Mouse (Mus musculus) MEL (cell line): ENCODE results near the gene Ginm1.

Experiments used
- CTCF ChIP-seq, 3 experiments: IDR thresholded peaks in 2 of 3; conservative IDR thresholded peaks in 1 of 3; 2 replicates each; pipeline ENCODE4 v1.5.1; 2011 to 2012; ENCODE audit warnings: low read length in 3 of 3, low read depth in 2 of 3, mild to moderate bottlenecking in 2 of 3, improper control_type of control experiment in 1 of 3, inconsistent platforms in 1 of 3, mixed read lengths in 1 of 3, moderate library complexity in 1 of 3; ENCODE audit not compliant: control insufficient read depth in 1 of 3, insufficient read depth in 1 of 3, poor library complexity in 1 of 3, severe bottlenecking in 1 of 3
- ELF1 ChIP-seq: IDR thresholded peaks from 2 replicates; pipeline ENCODE4 v1.6.1; 2014; ENCODE audit warnings: low read depth, mild to moderate bottlenecking, inconsistent platforms, low read length, improper control_type of control experiment, moderate library complexity
- EP300 ChIP-seq, 2 experiments: IDR thresholded peaks; 2 replicates each; pipeline ENCODE4 v1.6.1; 2011; ENCODE audit warnings: improper control_type of control experiment in 2 of 2, low read length in 2 of 2, low read depth in 1 of 2, mild to moderate bottlenecking in 1 of 2
- GABPA ChIP-seq: IDR thresholded peaks from 2 replicates; pipeline ENCODE4 v1.6.1; 2012; ENCODE audit warnings: low read depth, mild to moderate bottlenecking, inconsistent platforms, low read length, improper control_type of control experiment, moderate library complexity
- HCFC1 ChIP-seq: IDR thresholded peaks from 2 replicates; pipeline ENCODE4 v1.6.1; 2012; ENCODE audit warnings: low read depth, mild to moderate bottlenecking, inconsistent platforms, low read length, improper control_type of control experiment, moderate library complexity
- JUND ChIP-seq: IDR thresholded peaks from 2 replicates; pipeline ENCODE4 v1.6.1; 2011; ENCODE audit warnings: low read depth, mild to moderate bottlenecking, improper control_type of control experiment, low read length
- NRF1 ChIP-seq: IDR thresholded peaks from 2 replicates; pipeline ENCODE4 v1.6.1; 2014; ENCODE audit warnings: low read depth, mild to moderate bottlenecking, inconsistent platforms, low read length, improper control_type of control experiment, moderate library complexity; ENCODE audit not compliant: poor library complexity, insufficient read depth, severe bottlenecking
- POLR2A ChIP-seq, 2 experiments: IDR thresholded peaks; 2 replicates each; pipeline ENCODE4 v1.6.1; 2011 to 2012; ENCODE audit warnings: low read length in 2 of 2, mild to moderate bottlenecking in 2 of 2, control low read depth in 1 of 2, improper control_type of control experiment in 1 of 2, low read depth in 1 of 2, moderate library complexity in 1 of 2; ENCODE audit not compliant: control insufficient read depth in 1 of 2, insufficient read depth in 1 of 2, poor library complexity in 1 of 2
- SMC3 ChIP-seq: IDR thresholded peaks from 2 replicates; pipeline ENCODE4 v1.6.1; 2011; ENCODE audit warnings: low read depth, low read length, improper control_type of control experiment
- TCF12 ChIP-seq: IDR thresholded peaks from 2 replicates; pipeline ENCODE4 v1.6.1; 2014; ENCODE audit warnings: low read depth, mild to moderate bottlenecking, inconsistent platforms, low read length, improper control_type of control experiment, moderate library complexity
- USF1 ChIP-seq: IDR thresholded peaks from 2 replicates; pipeline ENCODE4 v1.6.1; 2014; ENCODE audit warnings: low read depth, mild to moderate bottlenecking, inconsistent platforms, low read length, improper control_type of control experiment, moderate library complexity
- ZKSCAN1 ChIP-seq: IDR thresholded peaks from 2 replicates; pipeline ENCODE4 v1.6.1; 2012; ENCODE audit warnings: low read depth, mild to moderate bottlenecking, inconsistent platforms, low read length, improper control_type of control experiment, moderate library complexity
- ZMIZ1 ChIP-seq: IDR thresholded peaks from 2 replicates; pipeline ENCODE4 v1.6.1; 2012; ENCODE audit warnings: low read depth, mild to moderate bottlenecking, inconsistent platforms, low read length, improper control_type of control experiment, moderate library complexity
- ZNF384 ChIP-seq: IDR thresholded peaks from 2 replicates; pipeline ENCODE4 v1.6.1; 2012; ENCODE audit warnings: low read depth, mild to moderate bottlenecking, inconsistent platforms, low read length, improper control_type of control experiment

DNA sequence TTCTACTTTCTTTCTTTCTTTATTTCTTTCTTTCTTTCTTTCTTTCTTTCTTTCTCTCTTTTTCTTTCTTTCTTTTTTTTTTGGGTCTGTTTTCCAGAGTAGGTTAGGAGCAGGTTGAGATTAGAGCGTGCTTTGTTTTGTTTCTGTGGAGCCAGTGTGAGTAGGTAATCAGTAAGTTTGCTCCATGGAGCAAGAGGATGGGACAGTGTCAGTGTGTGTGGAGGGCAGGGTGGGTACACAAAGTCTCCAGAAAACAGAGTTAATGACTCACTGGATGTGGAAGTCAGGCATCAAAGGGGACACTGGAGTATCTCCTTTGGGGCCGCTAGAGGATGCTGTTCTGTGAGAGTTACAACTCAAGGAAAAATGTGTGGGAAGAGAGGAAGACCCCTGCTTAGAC lies 44.3 kb upstream of the Ginm1 start:
- TF ChIP-seq POLR2A (IDR thresholded peaks at IDR 0.05; ENCODE audit: control insufficient read depth in 1 of 2, insufficient read depth in 1 of 2, low read depth in 1 of 2, low read length in 2 of 2, poor library complexity in 1 of 2), result no peak
- TF ChIP-seq USF1, result no peak
- no peak for TF ChIP-seq ELF1
- TF ChIP-seq SMC3, result no peak
- no peak for TF ChIP-seq EP300 (IDR thresholded peaks at IDR 0.05; ENCODE audit: low read depth in 1 of 2, low read length in 2 of 2)
- TF ChIP-seq CTCF (IDR thresholded peaks at IDR 0.05 in 2 of 3, conservative IDR thresholded peaks at IDR 0.05 in 1 of 3; ENCODE audit: control insufficient read depth in 1 of 3, insufficient read depth in 1 of 3, low read depth in 2 of 3, low read length in 3 of 3, poor library complexity in 1 of 3, severe bottlenecking in 1 of 3), result no peak
- no peak for TF ChIP-seq HCFC1
- no peak for TF ChIP-seq ZKSCAN1
- TF ChIP-seq ZNF384, result no peak
- no peak for TF ChIP-seq NRF1
- no peak for TF ChIP-seq ZMIZ1
- no peak for TF ChIP-seq JUND
- TF ChIP-seq GABPA, result no peak
- TF ChIP-seq TCF12, result no peak
